Mouse (Mus musculus) heart, adult 18-20 months (tissue): ENCODE measurements at regions not wholly inside any gene's neighbourhood (a gene's known extent, or its start where the extent isn't known, plus 50 kb on each side); places are given as distances from the start of the nearest gene placed in this dataset.
"Not testable (repeated sequence)": the region's sequence is repeated elsewhere in the genome, so short reads cannot be mapped to it uniquely, and the experiment has no call there.

Experiments
- DNase-seq, 2 experiments: peaks; one replicate each; pipeline ENCODE4 v3.0.0; 2021 to 2022; ENCODE audit warnings: mixed read lengths in 1 of 2

DNA sequence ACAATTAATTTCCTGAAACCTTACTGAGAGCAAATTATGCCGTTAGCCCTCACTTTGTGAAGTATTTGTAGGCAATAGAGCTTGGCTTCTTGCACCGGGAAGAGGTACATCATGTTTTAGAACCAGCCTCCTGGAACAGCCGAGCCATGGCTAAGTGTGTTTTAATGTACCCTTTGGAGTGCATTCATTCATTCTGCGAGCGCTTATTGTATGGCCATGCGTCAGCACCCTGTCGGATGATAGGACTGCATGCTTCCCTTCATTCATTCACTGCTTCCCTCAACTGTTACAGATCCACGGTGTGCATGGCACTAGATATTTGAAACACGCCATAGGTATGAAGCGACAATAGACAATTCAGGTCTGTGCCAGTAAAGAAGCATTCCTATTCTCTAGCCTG is 409.4 kb upstream of the Ercc4 start:
- no peak for DNase-seq

GRCm38 (mm10) chr16:12703818-12704590 is 405.5 kb upstream of the Ercc4 start:
- DNase-seq = no peak

DNA sequence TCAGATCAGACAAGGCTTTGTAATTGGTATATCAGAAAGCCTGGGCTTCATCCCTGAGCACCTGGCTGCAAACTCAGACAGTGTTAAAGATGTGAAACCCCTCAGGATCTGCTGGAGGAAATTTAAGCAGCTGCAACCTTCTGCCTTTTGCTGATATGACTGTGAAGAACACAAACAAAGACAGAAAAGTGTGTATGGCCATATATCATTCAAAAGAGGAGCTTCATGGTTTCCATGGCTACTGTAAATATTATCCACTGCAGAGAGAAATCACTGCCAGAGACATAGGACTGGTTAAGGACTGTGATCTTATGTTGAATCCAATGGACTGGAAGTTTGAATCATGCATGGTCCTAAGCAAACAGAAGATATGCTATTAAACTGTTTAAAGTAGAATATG is 402.6 kb upstream of the Ercc4 start:
- DNase-seq = no peak

GRCm38 (mm10) chr16:12721368-12721767 is 388.1 kb upstream of the Ercc4 start:
- not testable (repeated sequence) for DNase-seq

DNA sequence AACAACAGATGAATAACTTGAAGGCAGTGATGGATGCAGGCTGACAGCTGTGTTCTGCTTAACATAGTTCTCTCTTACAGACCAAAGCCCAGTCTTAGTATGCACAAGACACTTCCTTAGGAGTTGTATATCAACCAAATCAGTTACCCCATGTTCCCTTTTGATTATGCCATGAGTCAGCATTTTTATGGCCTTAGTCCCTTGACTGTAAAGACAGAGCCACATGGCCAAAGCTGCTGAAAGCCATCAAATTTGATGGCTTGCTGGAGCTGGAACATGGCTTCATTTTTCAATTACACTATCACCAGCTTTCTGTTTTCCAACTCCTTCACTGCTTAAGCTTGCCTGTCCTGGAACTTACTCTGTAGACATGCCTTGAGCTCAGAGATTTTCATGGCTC is 383.4 kb upstream of the Ercc4 start:
- no peak for DNase-seq

GRCm38 (mm10) chr16:12730167-12730730 is 379.2 kb upstream of the Ercc4 start:
- DNase-seq = not testable (repeated sequence)

- DNase-seq = no peak
Measured at GRCm38 (mm10) chr16:12731588-12731987, 377.9 kb upstream of the Ercc4 start.

DNA sequence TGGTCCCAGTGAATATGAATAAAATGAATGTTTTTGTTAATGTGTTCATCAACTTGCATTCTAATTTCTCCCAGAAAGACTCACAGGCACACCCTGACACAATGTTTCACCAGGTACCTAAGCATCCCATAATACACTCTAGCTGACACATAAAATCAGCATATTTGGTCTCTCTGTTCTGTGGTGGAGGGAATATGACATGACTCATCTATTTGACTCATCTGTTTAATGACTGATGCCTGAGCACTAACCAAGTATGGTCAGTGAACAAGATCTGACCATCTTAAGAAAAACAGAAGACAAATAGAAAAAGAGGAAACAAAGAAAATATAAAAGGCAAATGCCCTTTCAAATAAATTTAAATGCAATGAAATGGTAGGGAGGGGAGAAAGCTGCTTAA is 367.0 kb upstream of the Ercc4 start:
- DNase-seq = no peak

GRCm38 (mm10) chr16:12753181-12753580 is 356.3 kb upstream of the Ercc4 start:
- DNase-seq = no peak

DNA sequence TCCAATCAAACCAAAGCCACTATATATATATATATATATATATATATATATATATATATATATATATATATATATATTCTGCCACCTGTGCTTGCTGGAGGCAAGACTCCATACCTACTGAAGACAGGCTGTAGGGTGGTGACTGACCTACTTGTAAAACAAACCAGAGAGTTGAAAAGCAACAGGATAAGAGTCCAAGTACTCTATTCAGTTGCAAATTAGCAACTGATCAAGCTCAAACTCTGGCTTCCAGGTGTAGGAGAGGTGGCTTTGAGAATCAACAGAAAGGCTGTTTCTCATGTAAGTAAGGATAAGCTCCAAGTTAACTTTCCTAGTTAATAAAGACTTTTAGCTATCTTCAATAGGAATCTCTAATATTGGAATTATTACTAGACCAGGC is 355.1 kb upstream of the Ercc4 start:
- no peak for DNase-seq

DNA sequence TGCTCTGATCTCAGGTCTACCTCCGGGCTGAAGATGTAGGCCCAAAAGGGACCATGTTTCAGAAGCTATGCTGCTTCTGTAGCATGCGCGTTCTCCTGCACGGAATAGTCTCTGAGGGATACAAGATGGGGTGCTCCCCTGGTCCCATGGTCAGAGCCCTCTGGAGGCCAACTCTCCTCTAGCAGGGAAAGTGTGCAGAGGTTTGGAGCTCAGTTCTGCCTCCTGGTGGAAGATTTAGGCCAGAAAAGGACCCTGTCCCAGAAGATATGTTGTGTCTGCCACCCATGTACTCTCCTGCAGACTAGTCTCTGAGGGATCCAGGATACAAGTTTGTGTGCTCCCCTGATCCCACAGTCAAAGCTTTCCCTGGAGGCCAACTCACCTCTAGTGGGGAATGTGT is 350.9 kb upstream of the Ercc4 start:
- DNase-seq = no peak

DNA sequence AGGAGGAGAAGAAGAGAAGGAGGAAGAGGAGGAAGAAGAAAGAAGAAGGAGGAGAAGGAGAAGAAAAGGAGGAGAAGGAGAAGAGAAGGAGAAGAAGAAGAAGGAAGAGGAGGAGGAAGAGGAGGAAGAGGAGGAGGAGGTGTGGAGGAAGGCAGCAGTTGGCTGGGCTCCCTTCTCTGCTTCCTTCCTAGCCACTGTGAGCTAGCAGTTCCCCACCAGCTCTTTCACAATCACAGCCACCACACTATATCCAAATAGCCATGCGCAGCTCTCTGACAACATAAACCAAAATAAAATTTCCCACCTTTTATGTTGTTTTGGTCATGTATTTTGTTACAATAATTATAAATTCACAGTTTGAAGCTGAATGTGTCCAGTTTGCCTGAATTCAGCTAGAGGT is 345.3 kb upstream of the Ercc4 start:
- DNase-seq = no peak

DNA sequence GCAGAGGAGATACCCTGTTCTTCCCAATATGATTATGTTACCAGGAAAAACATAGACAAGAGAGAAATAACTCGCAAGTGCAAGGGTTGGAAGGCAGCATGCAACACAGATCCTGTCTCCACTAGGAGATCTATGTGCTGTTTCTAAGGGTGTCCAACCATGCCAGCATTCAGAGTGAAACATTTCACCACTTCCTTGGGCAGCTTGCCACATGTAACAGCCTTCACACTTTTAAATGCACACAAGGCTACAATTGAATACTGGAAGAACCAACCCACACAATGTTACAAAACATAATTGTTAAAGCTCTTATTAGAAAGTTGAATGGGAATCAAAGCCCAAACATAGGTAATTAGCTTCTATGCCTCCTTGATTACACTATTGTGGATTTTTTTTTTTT is 344.9 kb upstream of the Ercc4 start:
- DNase-seq = peak; percentile 5 to 14

- no peak for DNase-seq
Measured at GRCm38 (mm10) chr16:12766846-12767245, 342.6 kb upstream of the Ercc4 start.

GRCm38 (mm10) chr16:12768161-12768895 is 341.2 kb upstream of the Ercc4 start:
- no peak for DNase-seq

GRCm38 (mm10) chr16:12770482-12770881 is 339.0 kb upstream of the Ercc4 start:
- DNase-seq = no peak

DNA sequence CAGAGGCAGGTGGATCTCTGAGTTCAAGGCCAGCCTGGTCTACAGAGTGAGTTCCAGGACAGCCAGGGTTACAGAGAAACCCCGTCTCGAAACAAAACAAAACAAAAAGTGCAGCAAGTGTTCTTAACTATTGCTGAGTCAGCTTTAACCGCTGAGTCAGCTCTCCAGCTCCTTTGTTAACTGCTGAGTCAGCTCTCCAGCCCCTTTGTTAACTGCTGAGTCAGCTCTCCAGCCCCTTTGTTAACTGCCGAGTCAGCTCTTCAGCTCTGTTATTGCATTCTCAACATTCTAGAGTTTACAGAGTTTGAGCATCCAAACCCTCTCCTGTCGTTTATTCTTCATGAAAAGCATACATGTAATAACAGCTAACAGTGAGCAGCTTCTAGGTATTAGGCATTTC is 336.9 kb upstream of the Ercc4 start:
- DNase-seq = no peak

DNA sequence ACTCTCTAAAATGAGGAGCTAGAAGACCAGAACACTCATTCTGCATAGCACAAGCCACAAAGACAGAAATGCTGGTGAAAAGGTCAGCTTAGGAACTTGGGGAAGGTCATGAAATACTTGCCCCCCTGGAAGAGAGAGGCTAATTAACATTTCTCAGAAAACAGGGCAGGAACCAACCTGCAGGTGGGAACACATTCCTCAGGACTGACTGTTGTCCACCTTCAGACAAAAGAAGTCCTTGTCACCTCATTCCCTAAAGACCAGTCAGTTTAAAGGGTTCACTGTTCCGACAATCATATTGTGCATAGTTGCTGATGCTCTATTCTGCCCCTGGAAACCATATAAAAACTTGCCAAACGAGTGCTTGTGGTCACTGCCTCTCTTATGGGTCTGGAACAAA is 333.6 kb upstream of the Ercc4 start:
- DNase-seq = no peak

DNA sequence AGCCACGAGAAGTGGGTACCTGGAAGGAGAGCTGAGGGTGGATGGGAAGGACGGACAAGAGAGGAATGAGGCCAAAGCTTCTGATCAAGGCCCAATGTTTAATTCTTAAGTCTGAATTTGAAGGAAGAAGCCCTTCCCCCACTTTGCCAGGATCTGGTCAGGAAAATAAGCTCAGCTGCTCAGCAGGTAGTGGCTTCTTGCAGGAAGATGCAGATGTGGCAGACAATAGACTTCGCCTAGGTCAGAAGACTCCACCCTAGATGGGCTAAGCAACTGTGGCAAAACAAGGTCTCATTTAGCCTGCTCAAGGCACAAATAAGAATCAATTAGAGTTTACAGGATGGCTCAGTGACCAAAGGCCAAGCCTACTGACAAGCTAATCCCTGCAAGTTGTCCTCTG is 330.4 kb upstream of the Ercc4 start:
- no peak for DNase-seq

GRCm38 (mm10) chr16:12780635-12781034 is 328.8 kb upstream of the Ercc4 start:
- no peak for DNase-seq

DNA sequence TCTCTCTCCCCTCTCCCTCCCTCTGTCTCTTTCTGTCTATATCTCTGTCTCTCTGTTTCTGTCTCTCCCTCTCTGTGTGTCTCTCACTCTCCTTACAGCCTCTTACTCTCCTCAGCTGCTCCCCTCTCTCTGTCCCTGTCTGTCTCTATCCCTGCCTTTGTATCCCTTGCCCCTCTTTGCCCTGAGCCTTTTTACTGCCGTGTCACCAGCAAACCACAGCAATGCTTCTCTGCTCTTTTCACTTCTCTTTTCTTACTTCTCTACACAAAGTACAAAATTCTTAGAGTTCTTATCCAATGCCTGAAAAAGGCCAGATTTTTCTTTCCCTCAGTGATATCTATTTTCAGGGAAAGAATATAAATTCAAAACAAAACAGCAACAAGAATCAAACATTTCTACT is 323.7 kb upstream of the Ercc4 start:
- no peak for DNase-seq

- no peak for DNase-seq
Measured at GRCm38 (mm10) chr16:12798523-12798922, 311.0 kb upstream of the Ercc4 start.

DNA sequence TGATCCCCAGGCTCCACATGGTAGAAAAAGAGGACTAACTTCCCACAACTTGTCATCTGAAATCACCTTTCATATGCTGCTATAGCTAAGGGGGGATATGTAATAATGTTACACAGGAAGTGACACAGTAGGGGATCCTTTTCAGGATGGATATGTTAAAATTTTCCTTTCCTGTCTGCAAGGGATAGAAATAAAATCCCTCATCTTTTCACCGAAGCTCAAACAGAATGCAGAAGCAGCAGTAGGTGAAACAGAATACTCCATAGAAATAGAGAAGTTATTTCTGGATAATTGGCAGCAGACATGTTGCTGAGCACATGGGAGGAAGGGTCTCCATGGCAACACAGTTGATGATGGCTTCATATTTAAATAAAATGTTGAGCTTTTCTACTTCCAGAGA is 309.3 kb upstream of the Ercc4 start:
- DNase-seq = no peak

DNA sequence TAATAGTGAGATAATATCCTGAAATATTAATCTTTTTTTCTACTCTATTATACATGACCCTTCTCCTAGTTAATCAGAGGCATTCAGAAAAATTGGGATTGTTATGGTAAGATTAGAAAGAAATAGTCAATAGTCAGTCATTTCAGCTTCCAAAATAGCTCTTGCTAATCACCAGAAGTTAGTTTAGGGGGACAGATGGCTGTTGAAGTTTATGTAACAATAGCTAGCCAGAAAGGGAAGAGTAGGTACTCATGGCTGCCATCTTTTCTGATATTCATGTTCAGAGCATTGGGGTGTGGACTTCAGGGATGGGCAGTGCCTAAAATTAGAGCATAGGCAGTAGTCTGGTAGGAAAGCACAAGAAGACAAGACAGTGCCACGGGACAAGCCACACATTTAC is 306.8 kb upstream of the Ercc4 start:
- DNase-seq = no peak
